Mouse (Mus musculus) heart, embryonic 12.5 days (tissue): ENCODE measurements at regions not wholly inside any gene's neighbourhood (a gene's known extent, or its start where the extent isn't known, plus 50 kb on each side); places are given as distances from the start of the nearest gene placed in this dataset.

ENCODE experiments used
- ATAC-seq: fragments of 200-750 bp; cut with Nextera tagmentation; 2 replicates; pipeline ENCODE4 v1.8.0; 2017; ENCODE audit warnings: moderate TSS enrichment, moderate library complexity; ENCODE audit not compliant: insufficient number of reproducible peaks, low FRiP score
- H3K27ac ChIP-seq: fragments of 300-500 bp; sonication (generic); 2 replicates; pipeline ENCODE4 v1.5.1; 2016; ENCODE audit warnings: mild to moderate bottlenecking, moderate library complexity; ENCODE audit not compliant: poor library complexity, severe bottlenecking
- H3K27me3 ChIP-seq: fragments of 300-500 bp; sonication (generic); replicated peaks from 2 replicates; pipeline ENCODE4 v1.6.1; 2016; ENCODE audit warnings: mild to moderate bottlenecking, moderate library complexity
- H3K36me3 ChIP-seq: fragments of 300-500 bp; sonication (generic); 2 replicates; pipeline ENCODE4 v1.6.1; 2016; ENCODE audit warnings: mild to moderate bottlenecking, moderate library complexity
- H3K4me1 ChIP-seq: fragments of 300-500 bp; sonication (generic); replicated peaks from 2 replicates; pipeline ENCODE4 v1.6.1; 2016; ENCODE audit warnings: mild to moderate bottlenecking
- H3K4me2 ChIP-seq: fragments of 300-500 bp; sonication (generic); 2 replicates; pipeline ENCODE4 v1.6.1; 2016; ENCODE audit warnings: mild to moderate bottlenecking, moderate library complexity
- H3K4me3 ChIP-seq: fragments of 300-500 bp; sonication (generic); 2 replicates; pipeline ENCODE4 v1.5.1; 2016; ENCODE audit warnings: mild to moderate bottlenecking
- H3K9ac ChIP-seq: fragments of 300-500 bp; sonication (generic); 2 replicates; pipeline ENCODE4 v1.6.1; 2016; ENCODE audit warnings: mild to moderate bottlenecking, moderate library complexity
- H3K9me3 ChIP-seq: fragments of 300-500 bp; sonication (generic); replicated peaks from 2 replicates; pipeline ENCODE4 v1.6.1; 2016; ENCODE audit warnings: mild to moderate bottlenecking, moderate library complexity
- WGBS: fragments of 180-500 bp; shearing (Covaris S2); methylation state at CpG from one replicate; pipeline ENCODE4 v1.1.7; 2016; 5-methylcytosine and 5-hydroxymethylcytosine counted together

GRCm38 (mm10) chr12:25242369-25242768 lies 145.4 kb upstream of the Id2 start:
- Histone ChIP-seq H3K36me3 (no peaks in the 10 kb centered on the region), H3K4me2 (no peak overlapping the region), H3K9ac (no peak overlapping the region), H3K4me1 (peaks cover 21% of the 10 kb centered on the region), H3K27me3 (peaks cover 4% of the 10 kb centered on the region; the same call in 1 of the 2 replicates), H3K9me3 (no peaks in the 10 kb centered on the region), H3K27ac (no peak overlapping the region), H3K4me3 (no peak overlapping the region)
- WGBS = 59% methylated on average over 3 of the region's 3 CpGs
- ATAC-seq = no peak

- WGBS = 79% methylated on average over 3 of the region's 3 CpGs
- Histone ChIP-seq H3K27me3 (no peaks in the 10 kb centered on the region), H3K27ac (no peak overlapping the region), H3K4me1 (peaks cover 21% of the 10 kb centered on the region), H3K4me2 (no peak overlapping the region), H3K9ac (no peak overlapping the region), H3K36me3 (no peaks in the 10 kb centered on the region), H3K9me3 (no peaks in the 10 kb centered on the region), H3K4me3 (no peak overlapping the region)
- ATAC-seq = no peak
Observed at GRCm38 (mm10) chr12:25241675-25242074, 144.7 kb upstream of the Id2 start.

- Histone ChIP-seq H3K27me3 (no peaks in the 10 kb centered on the region), H3K36me3 (no peaks in the 10 kb centered on the region), H3K27ac (no peak overlapping the region), H3K4me3 (no peak overlapping the region), H3K9me3 (no peaks in the 10 kb centered on the region), H3K9ac (no peak overlapping the region), H3K4me2 (no peak overlapping the region), H3K4me1 (peaks cover 14% of the 10 kb centered on the region)
- 73% methylated on average over 3 of the region's 3 CpGs for WGBS
- no peak for ATAC-seq
Observed at GRCm38 (mm10) chr12:25240796-25241195, 143.9 kb upstream of the Id2 start.

GRCm38 (mm10) chr12:25240142-25240541 lies 143.2 kb upstream of the Id2 start:
- Histone ChIP-seq H3K27ac (no peak overlapping the region), H3K4me1 (peaks cover 8% of the 10 kb centered on the region), H3K36me3 (no peaks in the 10 kb centered on the region), H3K27me3 (no peaks in the 10 kb centered on the region), H3K4me2 (no peak overlapping the region), H3K9ac (no peak overlapping the region), H3K4me3 (no peak overlapping the region), H3K9me3 (no peaks in the 10 kb centered on the region)
- WGBS = 31% methylated on average over 12 of the region's 12 CpGs
- ATAC-seq = no peak

GRCm38 (mm10) chr12:25235071-25235470 lies 138.1 kb upstream of the Id2 start:
- Histone ChIP-seq H3K4me2 (no peak overlapping the region), H3K36me3 (no peaks in the 10 kb centered on the region), H3K27me3 (no peaks in the 10 kb centered on the region), H3K4me3 (no peak overlapping the region), H3K4me1 (peaks cover 30% of the 10 kb centered on the region), H3K9me3 (no peaks in the 10 kb centered on the region), H3K27ac (no peak overlapping the region), H3K9ac (no peak overlapping the region)
- WGBS = 32% methylated on average over 8 of the region's 8 CpGs
- ATAC-seq = no peak

- WGBS = 41% methylated on average over 3 of the region's 3 CpGs
- Histone ChIP-seq H3K27me3 (no peaks in the 10 kb centered on the region), H3K4me2 (no peak overlapping the region), H3K4me3 (no peak overlapping the region), H3K36me3 (no peaks in the 10 kb centered on the region), H3K27ac (no peak overlapping the region), H3K9me3 (no peaks in the 10 kb centered on the region), H3K4me1 (peaks cover 25% of the 10 kb centered on the region), H3K9ac (no peak overlapping the region)
- ATAC-seq = no peak
Observed at GRCm38 (mm10) chr12:25234636-25235035, 137.7 kb upstream of the Id2 start.

GRCm38 (mm10) chr12:25233027-25233535 lies 136.1 kb upstream of the Id2 start:
- H3K27me3 ChIP-seq = no peaks in the 10 kb centered on the region
- no peak overlapping the region for H3K4me3 ChIP-seq
- no peak overlapping the region for H3K4me2 ChIP-seq
- H3K9me3 ChIP-seq = no peaks in the 10 kb centered on the region
- H3K27ac ChIP-seq = peak overlapping the region; percentile 55; the same call in 1 of the 2 replicates
- H3K4me1 ChIP-seq = peaks cover 31% of the 10 kb centered on the region
- no peak overlapping the region for H3K9ac ChIP-seq
- peak; percentile 88 for ATAC-seq
- no peaks in the 10 kb centered on the region for H3K36me3 ChIP-seq
- 33% methylated on average over 4 of the region's 4 CpGs for WGBS

GRCm38 (mm10) chr12:25232358-25233026 lies 135.6 kb upstream of the Id2 start:
- H3K27ac ChIP-seq = peak overlapping the region; percentile 55; the same call in 1 of the 2 replicates
- no peak overlapping the region for H3K4me2 ChIP-seq
- WGBS = 48% methylated on average over 5 of the region's 5 CpGs
- peaks cover 31% of the 10 kb centered on the region for H3K4me1 ChIP-seq
- H3K27me3 ChIP-seq = no peaks in the 10 kb centered on the region
- 0 out of 2 replicates have a peak, but pooled peaks have one; percentile 22 for ATAC-seq
- no peaks in the 10 kb centered on the region for H3K9me3 ChIP-seq
- H3K36me3 ChIP-seq = no peaks in the 10 kb centered on the region
- H3K4me3 ChIP-seq = no peak overlapping the region
- H3K9ac ChIP-seq = no peak overlapping the region

GRCm38 (mm10) chr12:25228708-25229107 lies 131.8 kb upstream of the Id2 start:
- WGBS = 62% methylated on average over 2 of the region's 2 CpGs
- Histone ChIP-seq H3K27ac (no peak overlapping the region), H3K27me3 (no peaks in the 10 kb centered on the region), H3K4me1 (peaks cover 28% of the 10 kb centered on the region), H3K4me2 (no peak overlapping the region), H3K9me3 (no peaks in the 10 kb centered on the region), H3K4me3 (no peak overlapping the region), H3K9ac (no peak overlapping the region), H3K36me3 (no peaks in the 10 kb centered on the region)
- no peak for ATAC-seq

GRCm38 (mm10) chr12:25227736-25228135 lies 130.8 kb upstream of the Id2 start:
- no peak overlapping the region for H3K27ac ChIP-seq
- H3K4me1 ChIP-seq = peaks cover 21% of the 10 kb centered on the region
- no peaks in the 10 kb centered on the region for H3K9me3 ChIP-seq
- ATAC-seq = no peak
- no peak overlapping the region for H3K4me2 ChIP-seq
- 88% methylated on average over 4 of the region's 4 CpGs for WGBS
- no peaks in the 10 kb centered on the region for H3K27me3 ChIP-seq
- H3K4me3 ChIP-seq = no peak overlapping the region
- H3K36me3 ChIP-seq = no peaks in the 10 kb centered on the region
- no peak overlapping the region for H3K9ac ChIP-seq

GRCm38 (mm10) chr12:25224644-25225043 lies 127.7 kb upstream of the Id2 start:
- ATAC-seq = no peak
- no peak overlapping the region for H3K9ac ChIP-seq
- no peaks in the 10 kb centered on the region for H3K36me3 ChIP-seq
- no peaks in the 10 kb centered on the region for H3K27me3 ChIP-seq
- no peak overlapping the region for H3K27ac ChIP-seq
- no peaks in the 10 kb centered on the region for H3K9me3 ChIP-seq
- no peak overlapping the region for H3K4me3 ChIP-seq
- H3K4me2 ChIP-seq = no peak overlapping the region
- H3K4me1 ChIP-seq = peaks cover 18% of the 10 kb centered on the region
- 77% methylated on average over 4 of the region's 4 CpGs for WGBS

GRCm38 (mm10) chr12:25224201-25224600 lies 127.3 kb upstream of the Id2 start:
- Histone ChIP-seq H3K27ac (no peak overlapping the region), H3K4me3 (no peak overlapping the region), H3K9me3 (no peaks in the 10 kb centered on the region), H3K4me2 (no peak overlapping the region), H3K27me3 (no peaks in the 10 kb centered on the region), H3K9ac (no peak overlapping the region), H3K4me1 (peaks cover 17% of the 10 kb centered on the region), H3K36me3 (no peaks in the 10 kb centered on the region)
- ATAC-seq = no peak
- whole genome bisulfite sequencing = 89% methylated on average over 2 of the region's 2 CpGs
